Mouse (Mus musculus) ovary, postnatal 10 days (tissue): Measurements from ENCODE around the gene AC129217.1.
"Not testable (repeated sequence)": the region's sequence is repeated elsewhere in the genome, so short reads cannot be mapped to it uniquely, and the experiment has no call there.

Experiments
- DNase-seq: peaks from one replicate; pipeline ENCODE4 v3.0.0; 2022; ENCODE audit warnings: low spot score

AC129217.1 gene

GRCm38 (mm10) chr19:8830664-8831063 is 1.1 kb downstream of the AC129217.1 start:
- DNase-seq, result no peak

- DNase-seq, result no peak
These were observed 1.7 kb downstream of the AC129217.1 start for GRCm38 (mm10) chr19:8831262-8831661.

GRCm38 (mm10) chr19:8832971-8833370 is 3.4 kb downstream of the AC129217.1 start:
- no peak for DNase-seq

- not testable (repeated sequence) for DNase-seq
These were observed 6.8 kb downstream of the AC129217.1 start for GRCm38 (mm10) chr19:8836327-8836726.

GRCm38 (mm10) chr19:8837251-8837791 is 7.7 kb downstream of the AC129217.1 start, which contains the start of gene Bscl2:
Gene Bscl2, plus strand, starts transcription at chr19:8837467.
- peak; percentile 69 for DNase-seq

GRCm38 (mm10) chr19:8838041-8838730 is 8.6 kb downstream of the AC129217.1 start:
- no peak for DNase-seq

- DNase-seq, result no peak
These were observed 9.7 kb downstream of the AC129217.1 start, which contains the start of gene Gng3 for GRCm38 (mm10) chr19:8839103-8839907. Gene Gng3, minus strand, starts transcription at chr19:8839194.

- DNase-seq, result no peak
These were observed 10.6 kb downstream of the AC129217.1 start for GRCm38 (mm10) chr19:8839908-8840791.

GRCm38 (mm10) chr19:8841012-8841411 is 11.4 kb downstream of the AC129217.1 start:
- DNase-seq, result no peak

- no peak for DNase-seq
These were observed 13.4 kb downstream of the AC129217.1 start for GRCm38 (mm10) chr19:8842961-8843360.

GRCm38 (mm10) chr19:8844371-8845129 is 15.0 kb downstream of the AC129217.1 start:
- DNase-seq, result peak; percentile 55

GRCm38 (mm10) chr19:8848356-8848755 is 18.8 kb downstream of the AC129217.1 start:
- no peak for DNase-seq

GRCm38 (mm10) chr19:8850402-8850901 is 20.9 kb downstream of the AC129217.1 start, which contains the start of gene Lrrn4cl:
Gene Lrrn4cl, plus strand, starts transcription at chr19:8850768.
- DNase-seq, result no peak

- no peak for DNase-seq
These were observed 22.1 kb downstream of the AC129217.1 start for GRCm38 (mm10) chr19:8851639-8852038.

GRCm38 (mm10) chr19:8852236-8852928 is 22.8 kb downstream of the AC129217.1 start:
- DNase-seq, result no peak

GRCm38 (mm10) chr19:8853117-8853516 is 23.5 kb downstream of the AC129217.1 start:
- no peak for DNase-seq

- no peak for DNase-seq
These were observed 28.1 kb downstream of the AC129217.1 start for GRCm38 (mm10) chr19:8857689-8858088.

GRCm38 (mm10) chr19:8859018-8859417 is 29.4 kb downstream of the AC129217.1 start:
- DNase-seq, result no peak

GRCm38 (mm10) chr19:8864265-8864664 is 34.7 kb downstream of the AC129217.1 start:
- no peak for DNase-seq

GRCm38 (mm10) chr19:8870381-8870780 is 40.8 kb downstream of the AC129217.1 start:
- not testable (repeated sequence) for DNase-seq
